Mouse (Mus musculus) Patski (cell line): Measurements from ENCODE around the gene Brwd1. TPM values are rescaled to one million over a fixed set of nuclear protein-coding genes. Genes with fewer than 3 reads are reported as not detected.

ENCODE experiments used
- ATAC-seq: fragments of 100-300 bp; one replicate; pipeline ENCODE4 v1.8.0; 2021
- CTCF ChIA-PET: fragments of 350-600 bp; sonication (Branson Sonifier 250); formaldehyde crosslinking; loops from one replicate; lab custom pipeline; 2022; ENCODE audit warnings: inconsistent platforms; lab: Charles Lee
- POLR2A ChIA-PET: fragments of 350-600 bp; sonication (Branson Sonifier 250); formaldehyde crosslinking; loops from one replicate; lab custom pipeline; 2022; ENCODE audit warnings: antibody characterized with exemption, inconsistent platforms; lab: Charles Lee
- DNase-seq: peaks from one replicate; pipeline ENCODE4 v3.0.0-alpha.2; 2011; ENCODE audit warnings: low read depth, low spot score
- H3K27me3 ChIP-seq: fragments of 371-371 bp; one replicate; pipeline ENCODE4 v1.5.1; 2021
- CTCF ChIP-seq: fragments of 100-300 bp; IDR thresholded peaks from one replicate; pipeline ENCODE4 v1.5.1; 2021
- in situ Hi-C: fragments of 300-500 bp; cut with MboI; formaldehyde crosslinking; loops from 3 replicates; pipeline ENCODE4 v1.11.1; 2018; ENCODE audit warnings: low pct_unique_long_range_greater_than_20kb, mixed read lengths
- polyA plus RNA-seq: library from polyadenylated mRNA; unstranded; gene quantifications from one replicate; pipeline ENCODE4 v1.2.3, GENCODE M21; 2021

The Brwd1 gene
- polyA plus RNA-seq, 1 experiment from 2014 or later, result 46.6 TPM

DNA sequence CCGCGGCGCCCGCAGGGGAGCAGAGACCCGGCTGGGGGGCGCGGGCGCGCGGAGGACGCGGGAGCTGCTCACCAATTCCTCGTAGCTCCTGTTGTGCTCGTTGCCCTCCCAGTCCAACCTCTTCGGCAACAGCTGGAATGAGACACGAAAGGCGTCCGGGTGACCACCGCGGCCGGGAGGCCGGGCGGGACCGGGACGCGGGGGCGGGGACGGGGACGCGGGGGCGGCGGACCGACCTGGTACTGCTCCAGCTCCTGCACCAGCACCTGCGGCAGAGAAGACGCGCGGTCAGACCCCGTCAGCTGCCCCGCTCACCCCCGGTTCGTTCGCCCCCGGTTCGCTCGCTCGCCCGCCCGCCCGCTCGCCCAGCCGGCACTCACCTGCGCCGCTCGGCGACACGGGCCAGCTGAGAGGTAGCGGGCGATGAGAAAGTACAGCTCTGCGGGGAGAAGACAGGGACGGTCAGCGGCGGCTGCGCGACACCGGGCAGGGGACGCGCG is 534 bp downstream of the Brwd1 start:
- no peak for TF ChIP-seq CTCF
- DNase-seq (no peak), ATAC-seq (peak; percentile 19)
- ChIA-PET POLR2A (interaction anchor here (1.2 to 3.5 kb wide), 3 partner anchors 10 to 62 kb away, joined by 3 to 21 read pairs (median 5); no protein-coding TSS in a partner anchor), CTCF (interaction anchor here (2.3 kb wide), 1 partner anchor 10 kb away, joined by 8 read pairs; no protein-coding TSS in a partner anchor)
- in situ Hi-C loops, result no loop called here
- no peaks in the 10 kb centered on the region for H3K27me3 ChIP-seq

DNA sequence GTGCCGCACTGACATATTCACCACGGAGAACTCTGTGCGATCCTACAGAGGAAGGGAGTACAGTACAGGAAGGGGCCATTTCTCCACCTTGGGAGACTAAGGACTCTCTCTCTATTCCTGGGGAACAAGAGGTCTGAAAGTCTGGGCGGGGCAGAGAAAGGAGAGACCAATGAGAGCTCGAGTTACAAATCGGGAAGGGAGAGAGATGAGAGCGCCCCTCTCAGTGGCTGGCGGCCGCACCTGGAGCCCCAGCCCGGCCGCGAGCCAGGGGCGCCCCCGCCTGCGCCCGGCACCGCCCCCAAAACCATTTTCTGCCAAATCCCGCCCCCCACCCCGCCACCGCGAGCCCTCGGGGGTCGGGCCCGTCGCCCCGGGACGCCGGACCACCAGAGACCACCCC is 995 bp downstream of the Brwd1 start:
- ATAC-seq, result peak; percentile 82
- H3K27me3 ChIP-seq, result no peaks in the 10 kb centered on the region
- DNase-seq, result no peak
- in situ Hi-C loops, result no loop called here
- no peak for TF ChIP-seq CTCF
- ChIA-PET CTCF (interaction anchor here (2.3 kb wide), 1 partner anchor 10 kb away, joined by 8 read pairs; no protein-coding TSS in a partner anchor), POLR2A (interaction anchor here (0.7 to 3.5 kb wide), 4 partner anchors 11 to 63 kb away, joined by 3 to 21 read pairs (median 4); no protein-coding TSS in a partner anchor)

DNA sequence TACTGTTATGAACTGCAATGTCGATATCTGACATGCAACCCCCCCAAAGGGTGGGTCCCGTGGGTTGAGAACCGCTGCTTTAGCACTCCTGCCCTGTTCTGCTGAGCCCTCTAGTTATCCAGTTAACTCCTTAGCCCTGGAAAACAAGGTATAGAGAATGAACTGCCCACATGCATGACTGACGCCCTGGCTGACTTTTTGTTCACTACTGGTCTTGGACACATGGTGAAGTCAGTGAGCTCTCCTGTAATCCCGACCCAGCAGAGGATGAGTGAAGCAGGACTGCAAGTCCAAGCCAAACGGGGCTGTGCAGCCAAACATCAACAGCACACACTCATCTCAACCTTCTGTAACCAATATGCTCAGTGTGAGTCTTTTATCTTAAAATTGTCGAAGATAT is 1.8 kb downstream of the Brwd1 start:
- CTCF ChIA-PET, result no interaction called here
- no peak for TF ChIP-seq CTCF
- H3K27me3 ChIP-seq, result no peaks in the 10 kb centered on the region
- DNase-seq, result no peak
- no peak for ATAC-seq
- in situ Hi-C loops, result no loop called here
- POLR2A ChIA-PET, result interaction anchor here (3.5 kb wide), 1 partner anchor 11 kb away, joined by 21 read pairs; no protein-coding TSS in a partner anchor

DNA sequence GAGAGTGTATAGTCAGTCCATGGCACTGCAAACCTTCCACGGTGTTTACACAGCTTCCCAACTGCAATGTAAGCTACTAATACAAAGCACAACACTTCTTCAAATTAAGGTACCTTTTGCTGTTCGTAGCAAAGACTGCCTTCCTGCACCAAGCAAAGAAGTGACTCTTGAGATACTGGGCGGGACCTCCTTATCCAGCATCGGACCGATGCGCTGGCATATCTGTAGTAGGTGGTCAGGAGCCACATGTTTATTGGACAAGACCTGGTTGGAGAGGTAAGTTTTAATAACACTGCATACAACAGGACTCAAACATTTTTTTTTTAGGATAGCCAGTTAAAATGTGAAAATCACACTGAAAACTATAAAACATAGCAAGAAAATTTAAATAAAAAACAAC is 14.0 kb downstream of the Brwd1 start:
- CTCF ChIA-PET, result interaction anchor here (1.4 kb wide), 1 partner anchor 10 kb away, joined by 3 read pairs; no protein-coding TSS in a partner anchor
- DNase-seq (no peak), ATAC-seq (no peak)
- H3K27me3 ChIP-seq, result no peaks in the 10 kb centered on the region
- in situ Hi-C loops, result no loop called here
- no peak for TF ChIP-seq CTCF
- POLR2A ChIA-PET, result no interaction called here

DNA sequence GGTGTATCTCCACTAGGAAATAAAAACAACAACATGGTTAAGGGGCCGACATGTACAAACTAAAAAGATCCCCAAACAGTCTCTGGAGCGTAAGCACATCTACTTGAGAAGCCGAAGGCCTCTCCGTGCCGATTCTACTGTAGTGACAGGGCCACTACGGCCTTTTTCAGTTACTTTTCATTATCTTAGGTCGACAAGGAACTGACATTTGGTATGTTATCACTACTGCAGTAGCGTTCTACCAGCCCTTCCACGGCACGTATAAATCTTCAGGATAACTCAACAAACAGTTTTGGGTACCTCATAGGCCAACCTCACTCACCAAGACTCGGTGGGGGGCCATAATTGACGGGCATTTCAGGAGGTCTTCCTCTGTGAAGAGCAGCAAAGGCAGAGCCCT is 16.2 kb downstream of the Brwd1 start:
- DNase-seq (no peak), ATAC-seq (no peak)
- H3K27me3 ChIP-seq, result no peaks in the 10 kb centered on the region
- in situ Hi-C loops, result no loop called here
- ChIA-PET POLR2A (no interaction called here), CTCF (interaction anchor here (0.9 kb wide), 1 partner anchor 32 kb away, joined by 3 read pairs; no protein-coding TSS in a partner anchor)
- no peak for TF ChIP-seq CTCF

DNA sequence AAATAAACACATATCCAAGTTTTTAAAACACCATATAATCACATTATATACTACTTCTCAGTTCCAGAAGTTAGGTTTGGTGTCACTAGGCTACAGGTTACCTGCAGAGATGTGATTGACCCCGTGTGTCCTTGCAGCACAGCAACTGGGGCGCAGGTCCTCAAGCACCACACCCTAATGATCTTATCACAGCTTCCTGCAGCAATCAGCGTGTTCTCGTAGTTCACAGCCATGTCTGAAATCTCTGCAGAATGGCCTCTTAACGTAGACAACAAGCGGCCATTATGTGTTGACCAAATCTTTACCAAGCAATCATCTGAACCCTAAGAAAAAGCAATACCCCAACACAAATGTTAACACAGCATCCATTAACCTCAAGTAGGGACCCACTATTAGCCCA is 17.7 kb downstream of the Brwd1 start:
- ChIA-PET POLR2A (no interaction called here), CTCF (interaction anchor here (1.2 kb wide), 1 partner anchor 23 kb away, joined by 3 read pairs; no protein-coding TSS in a partner anchor)
- H3K27me3 ChIP-seq, result no peaks in the 10 kb centered on the region
- in situ Hi-C loops, result loop anchor here (5.0 kb wide), 1 partner anchor 47 kb away; no protein-coding TSS in a partner anchor
- TF ChIP-seq CTCF, result no peak
- DNase-seq (no peak), ATAC-seq (no peak)

DNA sequence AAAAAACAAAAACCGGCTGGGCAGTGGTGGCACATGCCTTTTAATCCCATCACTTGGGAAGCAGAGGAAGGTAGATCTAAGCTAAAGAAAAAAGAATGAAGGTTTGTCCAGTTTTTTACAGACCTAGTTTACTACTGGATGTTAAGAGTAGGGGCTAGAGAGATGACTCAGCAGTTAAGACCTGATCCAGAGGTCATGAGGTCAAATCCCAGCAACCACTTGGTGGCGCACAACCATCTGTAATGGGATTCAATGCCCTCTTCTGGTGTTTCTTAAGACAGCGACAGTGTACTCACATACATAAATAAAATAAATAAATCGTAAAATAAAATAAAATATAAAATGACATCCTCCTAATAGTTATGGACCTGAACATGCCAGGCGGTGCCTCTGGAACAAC is 38.2 kb downstream of the Brwd1 start:
- in situ Hi-C loops, result no loop called here
- ATAC-seq (no peak), DNase-seq (no peak)
- no peaks in the 10 kb centered on the region for H3K27me3 ChIP-seq
- CTCF ChIA-PET, result interaction anchor here (1.0 to 1.7 kb wide), 4 partner anchors 8 to 35 kb away, joined by 3 to 7 read pairs (median 4); no protein-coding TSS in a partner anchor
- peak; percentile 69 for TF ChIP-seq CTCF
- POLR2A ChIA-PET, result no interaction called here

DNA sequence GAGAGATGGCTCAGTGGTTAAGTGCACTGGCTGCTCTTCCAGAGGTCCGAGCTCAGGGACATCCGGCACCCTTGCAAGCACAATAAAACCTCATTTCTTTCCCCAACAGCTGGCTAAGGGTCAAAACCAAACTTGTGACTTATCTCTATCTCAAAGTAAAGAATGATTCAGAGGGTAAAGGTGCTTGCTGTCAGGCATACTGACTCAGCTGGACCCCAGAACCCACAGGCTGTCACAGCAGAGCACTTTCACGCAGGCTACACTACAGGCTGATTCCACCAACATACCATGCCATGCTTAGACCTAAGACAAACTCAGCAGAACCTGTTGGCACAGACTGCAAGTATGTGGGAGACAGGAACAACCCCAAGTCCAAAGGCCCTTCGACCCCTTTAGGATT is 41.6 kb downstream of the Brwd1 start:
- in situ Hi-C loops, result no loop called here
- DNase-seq (peak; percentile 7), ATAC-seq (no peak)
- H3K27me3 ChIP-seq, result no peaks in the 10 kb centered on the region
- ChIA-PET POLR2A (no interaction called here), CTCF (interaction anchor here (0.7 to 1.8 kb wide), 2 partner anchors 10 to 18 kb away, joined by 4 read pairs; no protein-coding TSS in a partner anchor)
- no peak for TF ChIP-seq CTCF

DNA sequence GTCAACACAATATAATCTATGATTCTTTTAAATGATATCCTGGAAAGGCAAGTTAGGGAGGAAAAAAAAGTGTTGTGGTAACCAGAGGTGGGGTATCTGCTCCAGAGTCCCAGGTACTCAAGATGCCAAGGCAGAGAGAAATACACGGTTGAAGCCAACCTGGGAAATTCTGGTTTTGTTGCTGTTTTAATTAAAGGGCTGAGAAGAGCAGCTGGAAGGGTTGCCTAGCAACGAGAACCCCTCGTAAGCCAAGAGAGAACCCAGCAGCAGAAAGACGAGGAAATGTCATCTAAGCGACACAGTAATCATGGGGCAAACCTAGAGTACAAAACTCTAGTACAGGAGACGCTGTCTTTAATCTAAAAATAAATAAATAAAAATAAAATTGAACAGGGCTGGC is 42.8 kb downstream of the Brwd1 start:
- TF ChIP-seq CTCF, result no peak
- in situ Hi-C loops, result no loop called here
- no peaks in the 10 kb centered on the region for H3K27me3 ChIP-seq
- ChIA-PET CTCF (interaction anchor here (1.8 kb wide), 1 partner anchor 12 kb away, joined by 4 read pairs; no protein-coding TSS in a partner anchor), POLR2A (no interaction called here)
- ATAC-seq (no peak), DNase-seq (no peak)

DNA sequence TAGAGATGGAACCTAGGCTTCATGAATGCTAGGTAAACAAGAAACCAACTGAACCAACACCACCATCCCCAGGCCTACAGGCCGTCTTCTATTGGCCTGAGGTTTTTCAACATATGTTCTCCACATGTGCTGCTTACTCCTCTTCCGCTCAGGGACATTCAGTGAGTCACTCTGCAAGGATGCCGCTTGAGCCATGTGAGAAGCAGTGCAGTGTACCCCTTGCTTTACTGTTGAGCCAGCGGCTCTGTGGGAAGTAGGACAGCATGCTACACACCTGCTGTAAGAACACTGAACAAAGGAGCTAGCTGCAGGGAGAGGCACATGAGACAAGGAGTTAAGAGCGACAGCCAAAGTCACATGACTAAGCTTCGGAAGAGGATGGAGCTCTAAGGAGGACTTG is 47.9 kb downstream of the Brwd1 start:
- POLR2A ChIA-PET, result no interaction called here
- ATAC-seq (no peak), DNase-seq (no peak)
- CTCF ChIA-PET, result interaction anchor here (2.3 kb wide), 1 partner anchor 10 kb away, joined by 7 read pairs; no protein-coding TSS in a partner anchor
- in situ Hi-C loops, result no loop called here
- no peak for TF ChIP-seq CTCF
- H3K27me3 ChIP-seq, result no peaks in the 10 kb centered on the region
